Mouse (Mus musculus) liver, postnatal 0 days (tissue): Measurements from ENCODE around the gene Cadm4.

ENCODE experiments used
- CTCF ChIP-seq: sonication (generic); IDR thresholded peaks from 2 replicates; pipeline ENCODE4 v1.5.1; 2016; ENCODE audit warnings: antibody characterized with exemption, low read depth
- EP300 ChIP-seq: IDR thresholded peaks from 2 replicates; pipeline ENCODE4 v1.6.1; 2016; ENCODE audit warnings: antibody characterized with exemption, low read depth, mild to moderate bottlenecking

GRCm38 (mm10) chr7:24473913-24474529, 7.8 kb upstream of the Cadm4 start:
- TF ChIP-seq CTCF (peak; percentile 94), EP300 (no peak)
